Mouse (Mus musculus): ENCODE results near the gene Olfr773. TPM values are rescaled to one million over a fixed set of nuclear protein-coding genes. Genes with fewer than 3 reads are reported as not detected.
"Not testable (repeated sequence)": the region's sequence is repeated elsewhere in the genome, so short reads cannot be mapped to it uniquely, and the experiment has no call there.

Olfr773 gene
- polyA plus RNA-seq (2012; rRNA removed), result not detected in 2 replicates

- DNase-seq; H3K4me3 ChIP-seq (replicated peaks; ENCODE audit: extremely low read depth, low read depth, low read length); H3K4me1 ChIP-seq (ENCODE audit: control insufficient read depth, insufficient read depth, low read length): not testable (repeated sequence)
Measured at GRCm38 (mm10) chr10:129187319-129187718, at the start of gene Olfr773. TSS of gene Olfr773 (minus strand) at chr10:129187419.

GRCm38 (mm10) chr10:129235904-129236303 is 48.7 kb upstream of the Olfr773 start, which contains the start of gene Olfr774:
TSS of gene Olfr774 (plus strand) at chr10:129236204.
- Histone ChIP-seq H3K4me1 (ENCODE audit: control insufficient read depth, insufficient read depth, low read length) (no peaks in the 10 kb centered on the region), H3K4me3 (replicated peaks; ENCODE audit: extremely low read depth, low read depth, low read length) (no peak within 1 kb of the TSS)
- 59% methylated on average over 2 of the region's 2 CpGs for WGBS
- no peak for DNase-seq
- TF ChIP-seq POLR2A (IDR thresholded peaks at IDR 0.05; ENCODE audit: borderline replicate concordance, extremely low read depth, low read depth, low read length) (no peak), CTCF (IDR thresholded peaks at IDR 0.05; ENCODE audit: insufficient read depth, low read length) (no peak)

- TF ChIP-seq CTCF (IDR thresholded peaks at IDR 0.05; ENCODE audit: insufficient read depth, low read length), result no peak
- no peak for TF ChIP-seq POLR2A (IDR thresholded peaks at IDR 0.05; ENCODE audit: borderline replicate concordance, extremely low read depth, low read depth, low read length)
- 72% methylated on average over 1 of the region's 1 CpGs for WGBS
- H3K4me3 ChIP-seq (replicated peaks; ENCODE audit: extremely low read depth, low read depth, low read length), result no peak overlapping the region
- H3K4me1 ChIP-seq (ENCODE audit: control insufficient read depth, insufficient read depth, low read length), result no peaks in the 10 kb centered on the region
- DNase-seq, result no peak
Measured at GRCm38 (mm10) chr10:129230737-129231136, 43.5 kb upstream of the Olfr773 start.

- not testable (repeated sequence) for H3K4me3 ChIP-seq (replicated peaks; ENCODE audit: extremely low read depth, low read depth, low read length); DNase-seq; H3K4me1 ChIP-seq (ENCODE audit: control insufficient read depth, insufficient read depth, low read length)
- 69% methylated on average over 4 of the region's 4 CpGs for WGBS
Measured at GRCm38 (mm10) chr10:129177821-129178220, 9.4 kb downstream of the Olfr773 start, which contains the start of gene Olfr772. TSS of gene Olfr772 (minus strand) at chr10:129177921.

GRCm38 (mm10) chr10:129164651-129165050 is 22.6 kb downstream of the Olfr773 start, which contains the start of gene Olfr771:
TSS of gene Olfr771 (minus strand) at chr10:129164751.
- TF ChIP-seq POLR2A (IDR thresholded peaks at IDR 0.05; ENCODE audit: borderline replicate concordance, extremely low read depth, low read depth, low read length) (no peak), CTCF (IDR thresholded peaks at IDR 0.05; ENCODE audit: insufficient read depth, low read length) (no peak)
- no peak for DNase-seq
- 78% methylated on average over 1 of the region's 1 CpGs for WGBS
- Histone ChIP-seq H3K4me3 (replicated peaks; ENCODE audit: extremely low read depth, low read depth, low read length) (no peak within 1 kb of the TSS), H3K4me1 (ENCODE audit: control insufficient read depth, insufficient read depth, low read length) (no peaks in the 10 kb centered on the region)

DNA sequence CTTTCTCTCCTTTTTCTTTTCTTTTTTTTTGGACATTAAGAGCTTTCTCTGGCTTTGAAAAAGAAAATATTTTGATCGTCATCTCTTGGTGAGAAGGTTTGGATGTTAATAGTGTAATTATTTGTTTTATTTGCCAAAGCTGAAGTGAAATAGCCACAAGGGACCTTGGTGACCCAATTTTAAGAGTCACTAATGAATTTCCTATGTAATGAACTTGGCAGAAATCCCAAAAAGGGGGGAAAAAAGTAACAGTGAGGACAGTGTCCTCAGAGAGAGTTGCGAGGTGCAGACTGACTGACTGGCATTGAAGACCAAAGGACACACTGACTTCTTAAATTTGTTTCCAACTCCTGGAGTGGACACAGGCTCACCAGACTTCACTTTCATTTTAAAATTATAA is 48.3 kb downstream of the Olfr773 start, which contains the start of gene Olfr770:
Gene Olfr770 (minus strand): TSS at position 101 of the 400 bp plus-strand sequence.
- TF ChIP-seq CTCF (IDR thresholded peaks at IDR 0.05; ENCODE audit: insufficient read depth, low read length) (no peak), POLR2A (IDR thresholded peaks at IDR 0.05; ENCODE audit: borderline replicate concordance, extremely low read depth, low read depth, low read length) (no peak)
- Histone ChIP-seq H3K4me1 (ENCODE audit: control insufficient read depth, insufficient read depth, low read length) (no peaks in the 10 kb centered on the region), H3K4me3 (replicated peaks; ENCODE audit: extremely low read depth, low read depth, low read length) (no peak within 1 kb of the TSS)
- no peak for DNase-seq
- 74% methylated on average over 2 of the region's 2 CpGs for WGBS

Other genes with a start within 250 kb of the Olfr773 start
- gene Mettl7b, start 226.4 kb downstream of the Olfr773 start, polyA plus RNA-seq (2012; rRNA removed), result 0.66 and 0.77 TPM in 2 replicates
- not detected in 2 replicates for gene Olfr9, start 198.0 kb downstream of the Olfr773 start, polyA plus RNA-seq (2012; rRNA removed)
- gene Olfr763, start 176.6 kb downstream of the Olfr773 start, polyA plus RNA-seq (2012; rRNA removed), result not detected in 2 replicates
- not detected in 2 replicates for gene Olfr764-ps1, start 147.5 kb downstream of the Olfr773 start, polyA plus RNA-seq (2012; rRNA removed)
- gene Olfr765, start 137.4 kb downstream of the Olfr773 start, polyA plus RNA-seq (2012; rRNA removed), result not detected in 2 replicates
- gene Olfr766-ps1, start 118.4 kb downstream of the Olfr773 start, polyA plus RNA-seq (2012; rRNA removed), result not detected in 2 replicates
- gene Olfr767, start 104.5 kb downstream of the Olfr773 start, polyA plus RNA-seq (2012; rRNA removed), result not detected in 2 replicates
- not detected in 2 replicates for gene Olfr768, start 88.0 kb downstream of the Olfr773 start, polyA plus RNA-seq (2012; rRNA removed)
- not detected in 2 replicates for gene Olfr769, start 69.6 kb downstream of the Olfr773 start, polyA plus RNA-seq (2012; rRNA removed)
- not detected in 2 replicates for gene Olfr770, start 48.4 kb downstream of the Olfr773 start, polyA plus RNA-seq (2012; rRNA removed)
- gene Olfr771, start 22.7 kb downstream of the Olfr773 start, polyA plus RNA-seq (2012; rRNA removed), result not detected in 2 replicates
- not detected in 2 replicates for gene Olfr772, start 9.5 kb downstream of the Olfr773 start, polyA plus RNA-seq (2012; rRNA removed)
- not detected in 2 replicates for gene Olfr774, start 48.8 kb upstream of the Olfr773 start, polyA plus RNA-seq (2012; rRNA removed)
- gene Olfr775, start 61.0 kb upstream of the Olfr773 start, polyA plus RNA-seq (2012; rRNA removed), result not detected in 2 replicates
- not detected in 2 replicates for gene Olfr776, start 71.7 kb upstream of the Olfr773 start, polyA plus RNA-seq (2012; rRNA removed)
- not detected in 2 replicates for gene Olfr777, start 84.1 kb upstream of the Olfr773 start, polyA plus RNA-seq (2012; rRNA removed)
- not detected in 2 replicates for gene Olfr780, start 130.7 kb upstream of the Olfr773 start, polyA plus RNA-seq (2012; rRNA removed)
- not detected in 2 replicates for gene Olfr781, start 141.4 kb upstream of the Olfr773 start, polyA plus RNA-seq (2012; rRNA removed)
- gene Olfr782, start 161.4 kb upstream of the Olfr773 start, polyA plus RNA-seq (2012; rRNA removed), result not detected in 2 replicates
- 0.05 TPM in 1 of 2 replicates, not detected in the other for gene Olfr784, start 196.7 kb upstream of the Olfr773 start, polyA plus RNA-seq (2012; rRNA removed)
- gene Olfr785, start 218.0 kb upstream of the Olfr773 start, polyA plus RNA-seq (2012; rRNA removed), result not detected in 2 replicates
- gene Olfr786, start 239.9 kb upstream of the Olfr773 start, polyA plus RNA-seq (2012; rRNA removed), result not detected in 2 replicates

Data from lung, adult 2 months (tissue).